Mouse (Mus musculus): Measurements from ENCODE around the gene Tceal9. TPM values are rescaled to one million over a fixed set of nuclear protein-coding genes. Genes with fewer than 3 reads are reported as not detected.

The Tceal9 gene
- polyA plus RNA-seq, 1 experiment from 2014 or later = 589 TPM

GRCm38 (mm10) chrX:136277577-136277976 lies 32.7 kb downstream of the Tceal9 start:
- Histone ChIP-seq H3K4me2 (no peak overlapping the region), H3K4me3 (replicated peaks) (no peak overlapping the region), H3K9me3 (no peaks in the 10 kb centered on the region), H3K4me1 (no peaks in the 10 kb centered on the region), H3K27ac (no peak overlapping the region), H3K36me3 (no peaks in the 10 kb centered on the region), H3K9ac (no peak overlapping the region), H3K27me3 (replicated peaks) (no peaks in the 10 kb centered on the region)
- 83% methylated on average over 7 of the region's 7 CpGs for WGBS
- no peak for ATAC-seq (ENCODE audit: insufficient read depth, low FRiP score, low read depth)

DNA sequence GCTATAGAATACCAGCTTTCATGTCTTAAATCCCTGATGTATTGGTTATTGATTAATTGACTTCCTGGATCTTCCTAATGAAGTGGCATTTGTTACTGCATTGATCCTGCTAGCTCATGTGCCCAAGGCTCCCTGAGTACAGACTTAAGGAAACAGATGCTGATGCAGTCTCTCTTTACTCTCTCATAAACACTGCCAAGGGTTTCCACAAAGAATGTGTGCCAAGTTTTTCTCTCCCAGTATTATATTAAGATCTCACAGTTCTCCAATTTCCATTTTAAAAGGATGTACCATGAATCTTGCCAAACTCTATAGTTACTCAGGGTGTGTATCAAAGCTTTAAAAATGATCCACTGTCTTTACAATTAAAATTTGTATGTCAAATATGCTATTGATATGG lies 33.5 kb downstream of the Tceal9 start:
- no peaks in the 10 kb centered on the region for H3K4me1 ChIP-seq
- H3K9me3 ChIP-seq = no peaks in the 10 kb centered on the region
- no peak overlapping the region for H3K27ac ChIP-seq
- H3K27me3 ChIP-seq (replicated peaks) = no peaks in the 10 kb centered on the region
- H3K36me3 ChIP-seq = no peaks in the 10 kb centered on the region
- H3K4me3 ChIP-seq (replicated peaks) = no peak overlapping the region
- H3K4me2 ChIP-seq = no peak overlapping the region
- ATAC-seq (ENCODE audit: insufficient read depth, low FRiP score, low read depth) = no peak
- H3K9ac ChIP-seq = no peak overlapping the region

- Histone ChIP-seq H3K9me3 (no peaks in the 10 kb centered on the region), H3K4me2 (no peak overlapping the region), H3K4me3 (replicated peaks) (no peak overlapping the region), H3K36me3 (no peaks in the 10 kb centered on the region), H3K27ac (no peak overlapping the region), H3K27me3 (replicated peaks) (no peaks in the 10 kb centered on the region), H3K9ac (no peak overlapping the region), H3K4me1 (no peaks in the 10 kb centered on the region)
- WGBS = 81% methylated on average over 5 of the region's 5 CpGs
- no peak for ATAC-seq (ENCODE audit: insufficient read depth, low FRiP score, low read depth)
Observed at GRCm38 (mm10) chrX:136279410-136279809, 34.5 kb downstream of the Tceal9 start.

- H3K9ac ChIP-seq = no peak overlapping the region
- no peaks in the 10 kb centered on the region for H3K27me3 ChIP-seq (replicated peaks)
- ATAC-seq (ENCODE audit: insufficient read depth, low FRiP score, low read depth) = no peak
- no peaks in the 10 kb centered on the region for H3K36me3 ChIP-seq
- H3K9me3 ChIP-seq = no peaks in the 10 kb centered on the region
- no peak overlapping the region for H3K27ac ChIP-seq
- no peaks in the 10 kb centered on the region for H3K4me1 ChIP-seq
- no peak overlapping the region for H3K4me2 ChIP-seq
- 37% methylated on average over 8 of the region's 8 CpGs for WGBS
- H3K4me3 ChIP-seq (replicated peaks) = no peak overlapping the region
Observed at GRCm38 (mm10) chrX:136290817-136291281, 46.0 kb downstream of the Tceal9 start.

Other genes starting within 250 kb of the Tceal9 start
- gene Arxes1, start 211.7 kb upstream of the Tceal9 start, polyA plus RNA-seq (2015; fragmentation: Nextera tagmentation; extraction: Ambion mirVana) = 29.9 and 32.1 TPM in 2 replicates
- 129 and 133 TPM in 2 replicates for gene Bex2, start 176.8 kb upstream of the Tceal9 start, polyA plus RNA-seq (2015; fragmentation: Nextera tagmentation; extraction: Ambion mirVana)
- 0.06 TPM in 1 of 2 replicates, not detected in the other for gene Nxf3, start 159.8 kb upstream of the Tceal9 start, polyA plus RNA-seq (2015; fragmentation: Nextera tagmentation; extraction: Ambion mirVana)
- 123 and 143 TPM in 2 replicates for gene Bex4, start 106.1 kb upstream of the Tceal9 start, polyA plus RNA-seq (2015; fragmentation: Nextera tagmentation; extraction: Ambion mirVana)
- 188 and 195 TPM in 2 replicates for gene Tceal8, start 72.7 kb upstream of the Tceal9 start, polyA plus RNA-seq (2015; fragmentation: Nextera tagmentation; extraction: Ambion mirVana)
- 5.4 and 5.8 TPM in 2 replicates for gene Tceal5, start 41.2 kb upstream of the Tceal9 start, polyA plus RNA-seq (2015; fragmentation: Nextera tagmentation; extraction: Ambion mirVana)
- 1.5 and 5.1 TPM in 2 replicates for gene Tceal7, start 30.3 kb upstream of the Tceal9 start, polyA plus RNA-seq (2015; fragmentation: Nextera tagmentation; extraction: Ambion mirVana)
- gene Bex1, start 29.6 kb upstream of the Tceal9 start, polyA plus RNA-seq (2015; fragmentation: Nextera tagmentation; extraction: Ambion mirVana) = 106 and 124 TPM in 2 replicates
- 384 and 393 TPM in 2 replicates for gene Bex3, start 25.2 kb downstream of the Tceal9 start, polyA plus RNA-seq (2015; fragmentation: Nextera tagmentation; extraction: Ambion mirVana)